Mouse (Mus musculus) small intestine, adult 2 months (tissue): ENCODE results near the gene Csrp3.

Experiments used
- CTCF ChIP-seq: fragments of 200-500 bp; IDR thresholded peaks from 2 replicates; pipeline ENCODE4 v1.5.1; 2012; ENCODE audit warnings: low read depth, mild to moderate bottlenecking, control low read depth, inconsistent platforms, low read length, moderate library complexity, mixed read lengths; ENCODE audit not compliant: insufficient replicate concordance, insufficient read length; ENCODE audit errors: extremely low read depth
- POLR2A ChIP-seq: fragments of 200-500 bp; IDR thresholded peaks from 2 replicates; pipeline ENCODE4 v1.6.1; 2012; ENCODE audit warnings: low read depth, mild to moderate bottlenecking, control low read depth, inconsistent platforms, low read length, moderate library complexity

- no peak for TF ChIP-seq CTCF
- no peak for TF ChIP-seq POLR2A
Measured at GRCm38 (mm10) chr7:48824671-48825070, 23.2 kb downstream of the Csrp3 start.
